Mouse (Mus musculus) adrenal gland, adult (tissue): ENCODE results near the gene Pip.

Experiments
- DNase-seq, 2 experiments: peaks; one replicate each; pipeline ENCODE4 v3.0.0; 2022 to 2023; ENCODE audit warnings: low spot score in 1 of 2; ENCODE audit not compliant: inconsistent age in 2 of 2

Pip gene

GRCm38 (mm10) chr6:41847235-41847634 is at the start of gene Pip:
Pip (plus strand) TSS chr6:41847535.
- DNase-seq, result no peak

GRCm38 (mm10) chr6:41824086-41824485 is 23.2 kb upstream of the Pip start:
- DNase-seq, result no peak

- DNase-seq, result no peak
These were observed 17.8 kb upstream of the Pip start for GRCm38 (mm10) chr6:41829516-41829915.

GRCm38 (mm10) chr6:41852689-41853088 is 5.4 kb downstream of the Pip start, which contains the start of gene Sval2:
Sval2 (plus strand) TSS chr6:41852989.
- no peak for DNase-seq

- DNase-seq, result no peak
These were observed 16.7 kb downstream of the Pip start for GRCm38 (mm10) chr6:41864038-41864437.
